Mouse (Mus musculus) inflammation-experienced regulatory T-cells, adult 6 months (primary cell): ENCODE data around the gene Mllt11. TPM values are rescaled to one million over a fixed set of nuclear protein-coding genes. Genes with fewer than 3 reads are reported as not detected.

Experiments used
- ATAC-seq: one replicate; pipeline ENCODE4 v1.8.0; 2017
- polyA plus RNA-seq, 3 experiments: library from polyadenylated mRNA; unstranded; fragments of 100-300 nt; shearing (Covaris generic); gene quantifications; one replicate each; pipeline ENCODE4 v1.2.1; 2017

Mllt11 gene
- polyA plus RNA-seq, 3 experiments from 2014 or later = 17.5 to 21.6 (median 18.8) TPM

DNA sequence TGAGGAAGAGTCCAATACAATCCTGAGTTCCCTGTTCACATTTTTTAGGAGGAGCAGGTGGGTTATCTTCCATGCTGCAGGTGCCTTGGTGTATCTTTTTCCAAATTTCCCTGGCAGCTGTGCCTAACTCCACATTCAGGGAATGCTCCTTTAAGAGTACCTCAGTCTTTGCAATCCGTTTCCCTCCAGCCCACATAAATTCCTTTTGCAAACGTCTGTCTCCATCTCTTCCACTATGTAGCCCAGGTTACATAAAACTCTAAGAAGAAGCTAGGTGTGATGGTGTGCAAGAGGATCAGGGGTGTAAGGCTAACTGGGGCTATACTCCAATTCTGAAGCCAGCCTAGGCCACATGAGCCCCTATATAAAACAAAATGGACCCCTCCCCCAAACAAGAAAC, 11.1 kb upstream of the Mllt11 start:
- ATAC-seq = no peak

DNA sequence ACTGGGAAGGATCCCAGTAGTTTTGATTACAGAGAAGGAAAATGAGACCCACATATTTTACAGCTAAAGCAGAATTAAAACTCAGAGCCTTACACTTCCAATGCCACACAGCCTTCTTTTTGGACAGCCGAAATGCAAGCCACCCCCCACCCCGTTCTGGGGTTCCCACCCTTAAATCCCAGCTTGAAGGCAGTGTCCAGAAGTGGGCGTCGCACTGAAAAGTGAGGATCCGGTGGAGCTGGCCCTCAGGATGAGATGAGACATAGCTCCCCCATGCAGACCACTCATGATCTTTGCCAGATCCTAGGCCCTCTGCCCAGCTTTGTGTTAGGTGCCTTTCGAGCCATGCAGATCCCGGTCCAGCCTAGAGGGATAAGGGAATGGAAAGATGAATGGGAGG, 9.5 kb upstream of the Mllt11 start, which contains the start of gene Gm128:
TSS of gene Gm128 (minus strand) at position 101 of the 400 bp plus-strand sequence.
- no peak for ATAC-seq

DNA sequence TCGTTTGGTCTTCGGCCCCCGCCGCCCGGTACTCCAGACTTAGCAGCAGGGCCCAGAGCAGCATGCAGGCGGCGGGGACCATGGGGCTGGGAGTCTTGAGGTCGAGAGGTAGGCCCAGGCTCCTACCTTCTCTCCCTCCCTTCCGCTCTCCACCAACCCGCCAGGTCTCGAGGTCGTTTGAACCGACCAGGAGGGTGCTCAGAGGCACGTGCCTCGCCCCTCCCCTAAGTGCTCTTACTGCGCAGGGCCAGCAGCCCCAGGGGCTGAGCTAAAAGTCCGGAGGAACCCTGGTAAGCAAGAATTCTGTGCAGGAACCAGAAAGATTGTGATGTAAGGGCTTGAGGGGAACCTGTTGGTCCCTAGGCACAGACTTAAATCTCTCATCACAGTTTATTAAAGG, 8.9 kb upstream of the Mllt11 start:
- ATAC-seq = no peak

DNA sequence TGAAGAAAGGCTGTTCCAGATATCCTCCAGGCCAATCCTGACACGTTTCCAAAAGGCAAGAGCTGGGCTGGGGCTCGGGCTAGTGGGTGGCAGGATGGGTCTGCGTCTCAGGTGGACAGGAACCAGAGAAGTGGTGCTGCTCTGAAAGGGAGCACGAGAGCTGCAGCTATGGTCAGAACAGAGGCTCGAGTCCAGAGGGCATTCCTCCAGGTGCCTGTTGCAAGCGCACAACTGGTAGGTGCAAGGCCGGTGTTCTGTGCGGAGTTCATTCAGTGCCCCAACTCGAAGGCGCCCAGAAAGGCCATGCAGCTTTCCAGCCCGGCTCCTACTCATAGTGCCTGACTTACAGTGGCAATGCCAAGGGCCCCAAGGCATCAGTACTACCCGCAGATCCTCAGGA, 8.0 kb upstream of the Mllt11 start:
- no peak for ATAC-seq

DNA sequence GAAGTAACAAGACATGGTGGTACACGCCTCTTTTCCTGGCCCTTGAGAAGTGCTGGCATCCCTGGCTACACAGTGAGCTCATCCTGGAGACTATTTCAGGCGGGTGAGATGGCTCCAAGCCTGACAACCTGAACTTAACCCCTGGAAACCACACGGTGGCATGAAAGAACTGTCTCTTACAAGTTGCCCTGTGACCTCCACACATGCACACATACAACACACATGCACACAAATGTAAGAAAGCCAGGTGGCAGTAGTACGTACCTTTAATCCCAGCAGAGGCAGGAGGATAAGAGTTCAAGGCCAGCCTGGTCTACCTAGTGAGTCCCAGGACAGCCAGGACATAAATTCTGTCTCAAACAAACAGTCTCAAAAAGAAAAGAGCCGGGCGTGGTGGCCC, 7.1 kb upstream of the Mllt11 start:
- peak; percentile 43 for ATAC-seq

DNA sequence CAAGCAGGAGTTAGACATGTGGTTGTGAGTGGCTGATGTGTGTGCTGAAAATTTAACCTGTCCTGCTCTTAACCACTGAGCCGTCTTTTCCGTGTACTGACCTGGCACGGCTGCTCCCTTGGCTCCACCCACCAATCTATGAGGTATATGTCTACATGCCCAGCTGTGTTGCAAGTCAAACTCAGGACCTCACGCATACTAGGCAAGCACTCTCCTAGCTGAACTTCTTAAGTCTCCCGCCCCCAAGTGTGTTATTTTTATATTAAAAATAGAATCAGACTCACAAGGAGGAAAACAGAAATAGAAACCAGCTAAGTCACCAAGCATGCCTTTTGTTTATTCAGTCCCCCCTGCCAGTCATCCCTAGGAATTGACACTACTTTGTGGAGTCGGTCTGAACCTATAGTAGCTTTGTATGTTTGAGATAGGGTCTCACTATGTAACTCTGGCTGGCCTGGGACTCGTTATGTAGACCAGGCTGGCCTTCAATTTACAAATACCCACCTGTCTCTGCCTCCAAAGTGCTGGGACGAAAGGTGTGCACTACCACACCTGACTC, 5.6 kb upstream of the Mllt11 start:
- ATAC-seq = no peak

DNA sequence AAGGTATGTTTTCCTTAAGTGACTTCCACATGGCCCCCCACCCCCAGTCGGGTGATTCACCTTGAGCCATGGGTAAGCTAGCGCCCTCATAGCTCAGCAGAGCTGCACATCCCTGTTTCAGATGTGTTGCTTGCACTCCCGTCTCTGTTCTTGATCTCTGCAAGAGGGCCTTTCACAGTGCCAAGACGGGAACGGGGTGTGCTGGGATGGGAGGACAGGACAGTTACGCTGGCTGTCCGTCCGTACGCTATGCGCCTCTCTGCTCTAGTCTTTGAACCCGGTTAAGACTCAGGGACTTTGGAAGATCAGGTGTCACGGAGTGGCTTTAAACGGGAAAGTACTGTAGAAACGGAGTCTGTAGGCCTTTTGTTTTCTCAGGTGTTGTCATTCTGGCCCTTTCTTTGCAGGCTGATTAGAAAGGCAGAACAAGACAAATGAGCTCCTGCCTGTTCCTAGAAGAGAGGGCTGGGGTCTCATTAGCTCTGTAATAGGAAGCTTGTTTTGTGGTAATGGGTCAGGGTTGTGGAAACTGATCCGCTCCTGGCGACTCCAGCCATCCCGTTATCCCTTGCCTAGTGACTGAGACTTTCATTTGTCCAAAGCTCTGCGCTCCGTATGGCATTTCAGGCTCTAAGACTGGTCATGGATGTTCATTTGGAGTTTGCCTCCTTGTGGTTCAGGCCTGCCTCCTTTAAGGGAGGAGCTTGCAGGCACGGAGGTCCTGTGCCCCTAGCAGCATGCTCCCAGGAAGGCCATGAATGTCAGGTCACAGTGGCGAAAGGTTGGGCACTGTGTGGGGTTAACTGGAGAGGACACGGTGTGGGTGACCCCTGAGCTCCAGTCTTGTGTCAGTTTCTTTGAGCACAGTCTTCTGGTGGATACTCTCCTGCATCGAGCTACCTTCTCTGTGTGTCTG, 3.7 kb upstream of the Mllt11 start:
- no peak for ATAC-seq

DNA sequence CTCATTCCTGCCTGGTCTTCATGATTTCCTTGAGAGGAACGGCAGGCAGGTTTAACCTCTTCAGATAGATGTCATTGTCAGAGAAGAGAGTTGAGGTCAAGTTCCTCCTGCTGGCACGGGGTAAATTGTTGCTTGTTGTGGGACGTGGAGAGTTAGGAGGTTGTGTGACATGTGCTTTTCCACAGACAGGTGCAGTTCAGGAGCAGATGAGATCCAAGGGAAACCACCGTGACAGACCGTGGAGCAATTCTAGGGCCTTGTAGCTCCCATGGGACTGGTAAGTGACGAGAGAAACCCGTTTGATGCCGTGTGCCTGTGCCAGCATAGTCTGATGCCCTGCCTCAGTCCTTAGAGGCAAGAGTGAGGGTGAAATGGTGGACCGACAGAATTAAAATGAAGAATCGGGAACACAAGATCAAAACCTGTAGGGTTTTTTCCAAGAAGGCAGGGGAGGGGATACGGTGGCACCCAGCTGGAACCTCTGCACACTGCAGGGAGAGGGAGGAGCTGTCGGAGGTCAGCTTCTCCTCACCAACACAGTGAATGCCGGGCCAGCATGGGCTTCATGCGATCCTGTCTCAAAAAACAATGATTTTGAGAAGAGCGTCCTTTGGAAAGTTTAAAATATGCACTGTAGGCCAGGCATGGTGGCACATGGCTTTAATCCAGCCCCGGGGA, 1.5 kb upstream of the Mllt11 start:
- ATAC-seq = no peak

DNA sequence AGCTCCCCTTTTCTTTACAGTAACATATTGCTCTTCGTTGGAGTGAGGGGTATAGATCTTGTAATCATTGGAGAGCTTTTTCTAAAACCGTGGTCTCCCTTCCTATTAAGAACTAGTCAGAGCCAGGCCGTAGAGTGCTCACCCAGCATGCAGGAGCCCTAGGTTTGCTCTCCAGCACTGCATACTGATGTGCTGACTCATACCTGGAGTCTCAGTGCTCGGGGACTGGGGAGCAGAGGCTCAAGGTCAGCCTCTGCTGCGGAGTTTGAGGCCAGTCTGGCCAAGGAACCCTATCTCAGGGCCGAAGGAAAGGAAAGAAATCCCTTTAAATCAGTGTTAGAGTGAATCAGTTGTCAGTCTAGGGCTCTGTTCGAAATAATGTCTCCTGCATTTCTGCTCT, 800 bp upstream of the Mllt11 start:
- no peak for ATAC-seq

DNA sequence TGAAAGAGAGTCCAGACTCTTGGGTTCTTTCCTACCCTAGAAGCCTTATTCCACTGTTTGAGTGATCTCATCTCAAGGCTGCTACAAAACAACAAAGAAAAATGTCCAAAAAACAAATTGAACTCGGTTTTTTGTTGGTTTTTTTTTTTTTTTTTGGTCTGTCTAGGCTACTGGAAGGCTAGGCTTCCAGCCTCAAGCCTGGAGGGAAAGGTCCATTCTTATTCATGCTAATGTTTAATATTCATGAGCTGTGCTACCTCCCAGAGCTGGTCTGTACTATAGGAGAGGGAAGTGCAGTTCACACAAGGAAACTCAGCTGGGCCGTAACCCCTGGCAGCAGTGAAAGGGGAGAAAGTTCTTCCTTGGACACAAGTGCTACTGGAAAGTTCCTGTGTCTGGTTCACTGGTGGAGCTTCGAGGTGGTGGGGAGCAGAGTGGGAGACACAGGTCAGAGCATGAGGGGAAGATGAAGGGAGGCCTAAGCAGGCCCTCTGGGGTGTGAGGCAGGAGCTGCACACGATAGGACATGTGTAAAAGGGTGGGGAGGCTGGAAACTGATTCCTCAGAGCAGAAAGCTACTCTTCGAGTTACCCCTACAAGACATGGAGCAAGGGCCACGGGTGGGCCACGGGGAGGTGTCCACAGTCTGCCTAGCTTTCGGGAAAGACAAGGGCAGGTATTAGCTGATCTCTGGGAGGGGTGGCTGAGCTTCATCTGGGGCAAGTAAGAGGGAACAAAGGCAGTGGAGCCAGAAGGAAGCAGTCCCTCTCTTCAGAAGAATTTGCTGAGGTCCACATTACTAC, 1.3 kb downstream of the Mllt11 start:
- ATAC-seq = no peak

DNA sequence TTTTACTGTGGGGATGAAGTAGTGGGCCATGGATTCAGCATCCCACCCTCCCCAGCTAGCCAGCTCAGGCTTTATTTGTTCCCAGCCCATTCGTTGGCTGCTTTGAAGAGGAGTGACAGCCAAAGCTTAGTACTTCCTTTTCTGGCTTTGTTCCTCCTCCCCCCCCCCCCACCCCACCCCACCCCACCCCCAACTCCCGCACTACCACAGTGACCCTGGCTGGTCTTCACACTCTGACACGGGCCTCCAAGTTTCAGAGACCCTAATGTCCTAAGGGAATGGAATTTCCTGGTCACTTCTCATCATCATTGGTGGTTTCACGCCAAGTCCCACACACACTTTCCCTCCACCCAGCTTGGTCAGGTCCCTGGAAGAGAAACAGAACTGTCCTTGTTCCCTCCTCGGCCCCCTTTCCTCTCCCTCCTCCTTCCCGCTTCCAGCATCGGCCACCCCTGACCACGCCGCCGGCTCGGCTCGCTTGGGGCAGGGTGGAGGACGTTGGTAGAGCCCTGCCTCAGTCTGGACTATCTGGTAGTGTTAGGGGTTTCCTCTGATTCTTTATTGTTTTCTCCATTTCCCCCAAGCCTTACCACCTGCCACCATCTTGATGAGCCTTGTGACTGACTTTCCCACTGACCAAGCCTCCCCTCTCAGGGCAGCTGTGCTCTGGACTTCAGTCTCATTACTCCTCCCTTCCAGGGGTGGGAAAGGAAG, 2.0 kb downstream of the Mllt11 start:
- no peak for ATAC-seq

DNA sequence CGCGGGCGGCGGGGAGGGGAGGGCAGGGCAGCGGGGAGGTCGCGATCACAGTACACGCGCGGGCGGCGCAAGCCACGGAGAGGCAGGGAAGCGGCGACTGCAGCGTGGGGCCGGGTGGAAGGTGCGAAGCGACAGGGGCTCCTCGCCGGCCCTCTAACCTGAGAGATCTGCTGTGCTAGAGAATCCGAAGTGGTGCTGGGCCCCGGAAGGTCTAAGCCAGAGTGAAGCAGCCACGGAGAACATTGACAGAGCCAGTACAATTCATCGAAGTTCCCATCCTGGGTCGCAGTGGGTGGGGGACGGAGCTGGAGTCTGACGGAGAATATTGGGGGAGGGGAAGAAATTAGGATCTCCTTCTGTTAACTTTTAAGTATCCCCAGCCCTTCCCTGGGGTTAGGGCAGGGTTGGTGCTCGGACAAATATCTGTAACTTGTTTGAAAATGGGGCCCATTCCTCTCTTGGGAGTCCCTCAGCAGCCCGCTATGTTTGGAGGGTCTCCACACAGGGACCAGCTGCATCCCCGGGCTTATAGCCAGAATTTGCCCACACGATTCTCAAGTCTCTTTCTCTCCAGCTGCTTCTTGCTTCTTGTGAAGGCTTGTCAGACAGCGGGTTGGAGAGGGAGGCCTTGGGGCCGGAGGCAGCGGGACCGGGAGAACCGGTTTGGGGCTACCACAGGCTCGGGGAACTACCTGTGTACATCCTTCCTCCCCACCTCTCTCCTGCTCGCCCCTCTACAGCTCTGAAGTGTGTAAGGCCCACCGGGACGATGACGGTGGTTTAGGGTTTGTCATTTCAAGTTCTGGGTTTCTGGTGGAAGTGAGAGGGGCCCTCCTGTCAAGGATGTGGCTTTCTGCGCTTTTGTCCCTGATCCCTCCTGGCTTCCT, 2.8 kb downstream of the Mllt11 start:
- ATAC-seq = peak; percentile 20

DNA sequence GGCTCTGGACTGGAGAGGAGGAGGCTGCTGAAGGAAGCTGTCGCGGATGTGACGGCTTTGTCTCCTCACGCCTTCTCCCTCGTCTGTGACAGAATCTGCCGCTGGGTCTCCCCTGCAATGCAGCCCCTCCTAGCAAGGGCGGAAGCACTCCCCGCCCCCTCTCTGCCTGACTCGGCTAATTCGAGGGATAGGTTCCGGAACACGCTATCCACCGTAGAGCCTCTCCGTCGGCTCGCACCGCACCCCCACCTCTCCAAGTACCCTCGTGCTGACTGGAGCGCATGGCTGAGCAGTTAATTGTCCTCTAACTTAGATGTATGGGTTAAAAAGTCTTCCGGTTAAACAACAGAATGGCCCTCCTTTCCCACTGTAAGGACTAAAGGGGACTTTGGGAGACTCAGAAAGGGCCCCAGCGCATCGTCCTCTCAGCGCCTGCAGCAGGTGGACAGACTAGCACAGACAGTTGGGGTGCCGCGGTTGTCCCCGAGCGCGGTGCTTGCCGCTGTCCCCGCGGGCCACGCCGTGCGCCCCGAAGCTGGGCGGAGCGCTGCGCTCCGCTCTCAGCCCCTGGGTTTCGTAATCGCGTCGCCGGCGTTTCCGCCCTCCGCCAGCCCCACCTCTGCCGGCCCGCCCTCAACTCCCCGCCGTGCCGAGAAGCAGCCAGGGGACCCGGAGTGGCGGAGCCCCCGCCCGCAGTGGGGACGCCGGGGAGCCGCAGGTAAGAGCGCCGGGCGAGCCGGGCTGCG, 3.6 kb downstream of the Mllt11 start, which contains the start of gene Cdc42se1:
TSS of gene Cdc42se1 (plus strand) at position 585 of the 746 bp plus-strand sequence.
- ATAC-seq = peak; percentile 78

DNA sequence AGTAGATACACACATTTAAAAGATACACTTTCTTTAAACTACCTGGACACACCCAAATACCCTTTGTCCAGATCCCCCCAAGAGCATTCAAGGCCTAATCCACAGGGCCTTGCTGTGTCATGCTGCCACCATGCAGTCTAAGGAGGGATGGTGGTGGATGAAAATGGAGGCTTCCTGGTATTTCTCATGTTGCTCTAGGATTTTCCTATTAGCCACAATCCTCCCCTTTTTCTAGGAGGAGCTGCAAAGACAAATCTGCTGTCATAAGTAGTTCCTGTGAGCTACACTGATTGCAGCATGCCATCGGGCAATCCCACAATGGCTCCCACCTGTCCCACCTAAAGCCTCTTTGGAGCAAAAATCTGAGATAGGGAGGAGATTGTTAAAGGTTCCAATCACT, 4.8 kb downstream of the Mllt11 start:
- no peak for ATAC-seq

DNA sequence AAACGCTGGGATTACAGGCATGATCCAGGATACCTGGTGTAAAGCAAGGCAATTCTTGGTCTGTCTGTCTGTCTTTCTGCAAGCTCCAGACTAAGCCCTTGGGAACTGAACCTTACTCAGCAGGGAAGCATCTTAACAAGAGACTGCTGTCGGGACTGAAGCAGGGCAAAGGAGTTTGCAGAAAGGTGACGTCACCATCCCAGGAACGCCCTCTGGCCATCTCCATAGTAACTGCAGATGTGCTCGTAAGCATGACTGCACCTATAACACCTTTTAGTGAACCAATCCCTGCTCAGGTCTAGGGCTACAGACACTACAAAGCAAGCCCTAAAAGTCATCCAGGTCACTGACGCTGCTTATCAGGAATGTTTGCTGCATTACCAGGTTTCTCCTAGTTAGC, 7.7 kb downstream of the Mllt11 start:
- ATAC-seq = no peak

DNA sequence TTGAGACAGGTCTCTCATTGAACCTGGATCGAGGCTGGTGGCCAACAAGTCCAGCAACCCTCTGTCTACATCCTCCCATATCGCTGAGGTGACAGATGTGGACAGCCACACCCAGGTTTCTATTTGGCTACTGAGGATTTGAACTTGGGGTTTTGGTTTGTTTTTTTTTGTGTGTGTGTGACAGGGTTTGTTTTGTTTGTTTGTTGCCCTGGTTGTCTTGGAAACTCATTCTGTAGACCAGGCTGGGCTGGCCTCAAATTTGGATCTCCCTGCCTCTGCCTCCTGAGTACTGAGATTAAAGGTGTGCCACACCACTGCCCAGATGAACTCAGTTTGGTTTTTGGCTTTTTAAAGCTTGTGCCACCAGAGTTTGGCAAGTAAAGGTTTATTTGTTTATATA, 8.9 kb downstream of the Mllt11 start:
- ATAC-seq = no peak

DNA sequence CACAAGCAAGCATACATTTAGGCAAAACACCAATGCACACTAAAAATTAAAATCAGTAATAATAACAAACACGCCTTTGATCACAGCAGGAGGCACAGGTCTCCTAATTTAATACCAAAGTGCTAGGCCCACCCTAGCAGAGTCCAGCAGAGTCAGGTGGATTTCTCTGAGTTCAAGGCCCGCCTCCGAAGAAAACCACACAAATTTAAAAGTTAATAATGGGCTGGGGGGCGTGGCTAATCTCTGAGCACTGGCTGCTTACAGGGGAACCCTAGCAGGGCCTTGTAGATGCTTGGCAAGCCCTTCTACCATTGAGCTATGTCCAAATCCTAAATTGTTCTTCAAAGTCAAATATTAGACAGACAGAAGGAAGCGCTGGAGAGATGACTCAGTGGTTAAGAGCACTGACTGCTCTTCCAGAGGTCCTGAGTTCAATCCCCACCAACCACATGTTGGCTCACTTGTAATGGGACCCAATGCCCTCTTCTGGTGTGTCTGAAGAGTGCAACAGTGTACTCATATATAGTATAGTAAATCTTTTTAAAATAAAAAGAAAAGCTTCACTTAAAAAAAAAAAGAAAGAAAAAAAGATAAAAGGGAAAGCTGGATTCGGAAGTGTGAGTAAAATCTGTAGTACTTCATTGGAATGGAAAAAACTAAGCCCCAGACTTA, 13.4 kb downstream of the Mllt11 start:
- no peak for ATAC-seq

DNA sequence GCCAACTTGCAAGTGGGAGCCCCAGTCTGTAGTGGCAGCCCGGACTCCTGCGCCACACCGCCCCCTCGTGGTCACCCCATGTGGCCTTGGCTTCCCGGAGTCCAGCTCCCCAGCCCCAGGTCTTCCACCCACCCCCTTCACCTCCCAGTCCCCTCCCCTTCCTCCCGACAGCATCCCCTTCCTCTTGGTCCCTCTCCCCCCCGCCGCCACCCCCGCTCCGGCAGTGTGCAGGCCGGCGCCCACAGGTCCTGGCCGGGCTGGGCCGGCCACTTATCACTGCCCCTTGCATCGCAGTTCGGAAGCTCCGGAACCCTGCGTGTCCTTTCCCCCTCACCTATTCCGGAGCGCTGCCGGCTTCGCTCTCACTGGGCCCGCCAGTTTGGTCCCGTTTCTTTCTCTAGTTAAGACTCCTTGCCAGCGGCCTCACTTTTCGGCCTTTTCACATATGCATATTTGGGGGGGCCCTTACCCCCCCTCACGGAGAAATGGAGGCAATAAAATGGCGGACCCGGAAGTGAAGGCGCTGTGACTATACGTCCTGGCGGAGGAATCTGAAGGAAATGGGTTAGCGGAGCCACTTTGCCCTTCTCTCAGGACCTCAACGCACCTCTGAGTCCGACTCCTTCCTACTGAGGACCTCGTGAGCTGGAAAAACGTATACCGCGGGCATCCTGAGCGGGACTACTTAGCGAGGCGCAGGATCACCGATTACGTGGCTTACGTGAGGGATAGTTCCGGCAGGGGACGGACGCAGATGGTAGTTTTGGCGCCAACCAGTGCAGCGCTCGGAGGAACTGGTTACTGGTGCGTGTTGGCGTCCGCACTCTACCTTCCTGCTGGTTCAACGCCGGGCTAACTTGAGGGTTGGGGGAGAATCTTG, 14.5 kb downstream of the Mllt11 start, which contains the start of gene Gabpb2:
TSS of gene Gabpb2 (minus strand) at position 662 of the 880 bp plus-strand sequence.
- ATAC-seq = peak; percentile 86
